Comparison of ENCODE assay signal across 8 mouse cellular contexts in the genomic region with DNA sequence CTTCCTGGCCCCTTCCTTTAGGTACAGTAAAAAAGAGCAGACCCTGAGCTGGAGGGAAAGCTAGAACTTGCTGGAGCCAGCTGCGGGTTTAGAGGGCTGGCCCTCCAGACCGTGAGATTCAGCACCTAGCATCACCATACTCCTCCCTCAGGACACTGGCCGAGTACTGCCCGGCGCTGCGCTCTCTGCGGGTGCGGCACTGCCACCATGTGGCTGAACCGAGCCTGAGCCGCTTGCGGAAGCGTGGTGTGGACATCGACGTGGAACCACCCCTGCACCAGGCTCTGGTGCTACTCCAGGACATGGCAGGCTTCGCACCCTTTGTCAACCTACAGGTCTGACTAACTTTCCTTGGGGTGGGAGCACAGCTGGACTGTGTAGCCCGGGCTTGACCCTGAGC. TPM values are rescaled to one million over a fixed set of nuclear protein-coding genes. Genes with fewer than 3 reads are reported as not detected.
A peak's percentile ranks its signal among the peaks of the same experiment; 100 is the strongest.
DNase-seq lines count a peak whose midpoint lies in the region; ATAC-seq and TF ChIP-seq lines count a peak whose summit lies in the region.

No protein-coding gene starts in this region.

- H3K79me2 ChIP-seq in MEL (ENCODE audit: control insufficient read depth, insufficient read depth, low read length, poor library complexity) = peaks cover 2% of the 10 kb centered on the region; the same call in 1 of the 2 replicates

- H3K36me3 ChIP-seq in MEL (ENCODE audit: control insufficient read depth in 1 of 2, insufficient read depth in 2 of 2, low read length in 2 of 2) = peaks cover 0 to 5% of the 10 kb centered on the region in 2 experiments; a peak in 2 of 4 replicates
- peaks cover 30% of the 10 kb centered on the region for H3K36me3 ChIP-seq in forebrain, embryonic 13.5 days (ENCODE audit: poor library complexity, severe bottlenecking)
- H3K36me3 ChIP-seq in lung, postnatal 0 days (ENCODE audit: insufficient read depth, low read length) = 0 out of 2 replicates have a peak, but pooled peaks cover 3% of the 10 kb centered on the region

- H3K27ac ChIP-seq in MEL (ENCODE audit: control insufficient read depth, low read depth, low read length) = no peak overlapping the region
- no peak overlapping the region for H3K27ac ChIP-seq in forebrain, embryonic 13.5 days
- H3K27ac ChIP-seq in lung, postnatal 0 days (ENCODE audit: low read length) = no peak overlapping the region

- H3K4me1 ChIP-seq in MEL (ENCODE audit: control insufficient read depth in 1 of 2, insufficient read depth in 2 of 2, low read length in 2 of 2) = peaks cover 0 to 18% of the 10 kb centered on the region in 2 experiments; a peak in 2 of 4 replicates
- H3K4me1 ChIP-seq in forebrain, embryonic 13.5 days = peaks cover 50% of the 10 kb centered on the region
- H3K4me1 ChIP-seq in lung, postnatal 0 days (ENCODE audit: insufficient read depth, low read depth, low read length) = peaks cover 20% of the 10 kb centered on the region

- peak overlapping the region; percentile 100 for H3K4me2 ChIP-seq in forebrain, embryonic 13.5 days
- no peak overlapping the region; the same call in 1 of the 2 replicates for H3K4me2 ChIP-seq in lung, postnatal 0 days (replicated peaks; ENCODE audit: low read depth, low read length)

- no peak for TF ChIP-seq EP300 in MEL (IDR thresholded peaks at IDR 0.05; ENCODE audit: low read depth in 1 of 2, low read length in 2 of 2)
- TF ChIP-seq EP300 in lung, postnatal 0 days (IDR thresholded peaks at IDR 0.05) = no peak

- no peak for ATAC-seq in forebrain, embryonic 13.5 days
- peak; percentile 58 for ATAC-seq in lung, postnatal 0 days

- no peak for TF ChIP-seq POLR2A in MEL (IDR thresholded peaks at IDR 0.05; ENCODE audit: control insufficient read depth in 1 of 2, insufficient read depth in 1 of 2, low read depth in 1 of 2, low read length in 2 of 2, poor library complexity in 1 of 2)

- no peaks in the 10 kb centered on the region for H3K27me3 ChIP-seq in MEL (ENCODE audit: control insufficient read depth in 1 of 2, insufficient read depth in 2 of 2, low read length in 2 of 2)
- H3K27me3 ChIP-seq in forebrain, embryonic 13.5 days = peaks cover 15% of the 10 kb centered on the region
- H3K27me3 ChIP-seq in lung, postnatal 0 days (replicated peaks; ENCODE audit: insufficient read depth, low read length) = peaks cover 15% of the 10 kb centered on the region

- peak; percentile 38 for TF ChIP-seq RAD21 in MEL (IDR thresholded peaks at IDR 0.05; ENCODE audit: low read depth, low read length)

- H3K4me3 ChIP-seq in MEL (ENCODE audit: control insufficient read depth in 1 of 2, insufficient read depth in 1 of 2, low read depth in 2 of 2, low read length in 2 of 2) = no peak overlapping the region
- peak overlapping the region; percentile 75 for H3K4me3 ChIP-seq in forebrain, embryonic 13.5 days
- no peak overlapping the region for H3K4me3 ChIP-seq in lung, postnatal 0 days (ENCODE audit: low read depth, low read length)

- no peaks in the 10 kb centered on the region for H3K9me3 ChIP-seq in MEL (replicated peaks; ENCODE audit: insufficient read depth, low read length)
- no peaks in the 10 kb centered on the region for H3K9me3 ChIP-seq in forebrain, embryonic 13.5 days (replicated peaks)
- no peaks in the 10 kb centered on the region for H3K9me3 ChIP-seq in lung, postnatal 0 days (ENCODE audit: low read length)

- intact Hi-C loops in heart, postnatal 10 days (cut with DNase I) = loop anchor here (1.0 kb wide), 1 partner anchor 26 kb away; a partner anchor contains a TSS

- 5% methylated on average over 16 of the region's 16 CpGs for WGBS in forebrain, embryonic 13.5 days
- WGBS in lung, postnatal 0 days = 5% methylated on average over 16 of the region's 16 CpGs

- peak; percentile 44 for DNase-seq in MEL (ENCODE audit: low read depth, low spot score)
- DNase-seq in c-Kit-positive CD71-positive TER-119-negative erythroid progenitor cells, embryonic 14.5 days (ENCODE audit: low read depth) = peak; percentile 58
- peak; percentile 86 to 90 for DNase-seq in heart, postnatal 10 days
- DNase-seq in kidney, postnatal 4 days = peak; percentile 88 to 92
- peak; percentile 92 for DNase-seq in lung, postnatal 0 days (ENCODE audit: low spot score)
- peak; percentile 76 for DNase-seq in ovary, postnatal 14 days (ENCODE audit: low spot score)
- DNase-seq in urinary bladder, postnatal 14 days (ENCODE audit: low spot score) = peak; percentile 89

- H3K9ac ChIP-seq in MEL (ENCODE audit: control insufficient read depth, low read depth, low read length, poor library complexity, severe bottlenecking) = no peak overlapping the region
- H3K9ac ChIP-seq in forebrain, embryonic 13.5 days = no peak overlapping the region
- H3K9ac ChIP-seq in lung, postnatal 0 days (replicated peaks; ENCODE audit: low read depth) = no peak overlapping the region

- TF ChIP-seq CTCF in MEL (IDR thresholded peaks at IDR 0.05 in 2 of 3, conservative IDR thresholded peaks at IDR 0.05 in 1 of 3; ENCODE audit: control insufficient read depth in 1 of 3, insufficient read depth in 1 of 3, low read depth in 2 of 3, low read length in 3 of 3, poor library complexity in 1 of 3, severe bottlenecking in 1 of 3) = peak; percentile 26 to 79 (median 60); a peak in 5 of 6 replicates
- TF ChIP-seq CTCF in lung, postnatal 0 days (IDR thresholded peaks at IDR 0.05) = peak; percentile 97

TF ChIP-seq in MEL, 35 proteins besides CTCF, POLR2A, EP300 and RAD21:
- TF ChIP-seq MAX (IDR thresholded peaks at IDR 0.05; ENCODE audit: low read length) (no peak), SMC3 (IDR thresholded peaks at IDR 0.05; ENCODE audit: low read depth, low read length) (peak; percentile 57), ZMIZ1 (IDR thresholded peaks at IDR 0.05; ENCODE audit: low read depth, low read length) (no peak), BHLHE40 (IDR thresholded peaks at IDR 0.05; ENCODE audit: borderline replicate concordance, low read depth, low read length) (no peak)

RNA-seq across cellular contexts. Expression of a gene that starts 2.0 kb away (rescaled TPM):
- total RNA-seq in MEL (2012; rRNA removed) = 12.1 and 12.7 TPM in 2 replicates
- 10 to 100 TPM in 1 of 2 experiments, not detected in 1; 13.2 TPM for polyA plus RNA-seq in MEL (2012; ENCODE audit: insufficient read depth in 1 of 2, insufficient read length in 2 of 2, low read depth in 1 of 2, low replicate concordance in 2 of 2, missing spikeins in 1 of 2)
- polyA plus RNA-seq in forebrain, embryonic 13.5 days (2015; fragmentation: Nextera tagmentation; extraction: Ambion mirVana) = 30.8 and 32.8 TPM in 2 replicates
- total RNA-seq in heart, postnatal 10 days (2021) = 1 to 10 TPM; 6.5 to 6.8 TPM
- polyA plus RNA-seq in lung, postnatal 0 days (2015; fragmentation: Nextera tagmentation; extraction: Ambion mirVana) = 12.9 and 13.0 TPM in 2 replicates

RNA-seq across cellular contexts. Expression of a gene that starts 3.0 kb away (rescaled TPM):
- total RNA-seq in MEL (2012; rRNA removed) = 1.9 and 4.5 TPM in 2 replicates
- 10 to 100 TPM in 1 of 2 experiments, not detected in 1; 17.2 TPM for polyA plus RNA-seq in MEL (2012; ENCODE audit: insufficient read depth in 1 of 2, insufficient read length in 2 of 2, low read depth in 1 of 2, low replicate concordance in 2 of 2, missing spikeins in 1 of 2)
- 31.0 and 34.8 TPM in 2 replicates for polyA plus RNA-seq in forebrain, embryonic 13.5 days (2015; fragmentation: Nextera tagmentation; extraction: Ambion mirVana)
- 1 to 10 TPM; 2.2 to 2.9 TPM for total RNA-seq in heart, postnatal 10 days (2021)
- polyA plus RNA-seq in lung, postnatal 0 days (2015; fragmentation: Nextera tagmentation; extraction: Ambion mirVana) = 2.7 and 4.9 TPM in 2 replicates

RNA-seq across cellular contexts. Expression of a gene that starts 8.6 kb away (rescaled TPM):
- total RNA-seq in MEL (2012; rRNA removed) = 270 and 302 TPM in 2 replicates
- 100 to 1,000 TPM; 251 to 297 TPM for polyA plus RNA-seq in MEL (2012; ENCODE audit: insufficient read depth in 1 of 2, insufficient read length in 2 of 2, low read depth in 1 of 2, low replicate concordance in 2 of 2, missing spikeins in 1 of 2)
- polyA plus RNA-seq in forebrain, embryonic 13.5 days (2015; fragmentation: Nextera tagmentation; extraction: Ambion mirVana) = 304 and 309 TPM in 2 replicates
- total RNA-seq in heart, postnatal 10 days (2021) = 100 to 1,000 TPM in 1 of 2 experiments, 10 to 100 TPM in 1; 99.6 to 107 TPM
- 94.9 and 99.9 TPM in 2 replicates for polyA plus RNA-seq in lung, postnatal 0 days (2015; fragmentation: Nextera tagmentation; extraction: Ambion mirVana)

RNA-seq across cellular contexts. Expression of a gene that starts 11.0 kb away (rescaled TPM):
- total RNA-seq in MEL (2012; rRNA removed) = 4.7 and 5.5 TPM in 2 replicates
- polyA plus RNA-seq in MEL (2012; ENCODE audit: insufficient read depth in 1 of 2, insufficient read length in 2 of 2, low read depth in 1 of 2, low replicate concordance in 2 of 2, missing spikeins in 1 of 2) = 10 to 100 TPM in 1 of 2 experiments, not detected in 1; 45.9 TPM
- 7.6 and 7.8 TPM in 2 replicates for polyA plus RNA-seq in forebrain, embryonic 13.5 days (2015; fragmentation: Nextera tagmentation; extraction: Ambion mirVana)
- 1 to 10 TPM; 3.4 to 4.6 TPM for total RNA-seq in heart, postnatal 10 days (2021)
- 6.4 and 6.6 TPM in 2 replicates for polyA plus RNA-seq in lung, postnatal 0 days (2015; fragmentation: Nextera tagmentation; extraction: Ambion mirVana)

RNA-seq across cellular contexts. Expression of a gene that starts 20.2 kb away (rescaled TPM):
- total RNA-seq in MEL (2012; rRNA removed) = 0.50 and 0.78 TPM in 2 replicates
- under 1 TPM in 1 of 2 experiments, not detected in 1; 0.95 TPM for polyA plus RNA-seq in MEL (2012; ENCODE audit: insufficient read depth in 1 of 2, insufficient read length in 2 of 2, low read depth in 1 of 2, low replicate concordance in 2 of 2, missing spikeins in 1 of 2)
- 1.7 and 2.2 TPM in 2 replicates for polyA plus RNA-seq in forebrain, embryonic 13.5 days (2015; fragmentation: Nextera tagmentation; extraction: Ambion mirVana)
- total RNA-seq in heart, postnatal 10 days (2021) = under 1 TPM; 0.19 to 0.20 TPM
- 5.0 and 7.1 TPM in 2 replicates for polyA plus RNA-seq in lung, postnatal 0 days (2015; fragmentation: Nextera tagmentation; extraction: Ambion mirVana)
